Mouse (Mus musculus): ENCODE results near the gene Spsb1. TPM values are rescaled to one million over a fixed set of nuclear protein-coding genes. Genes with fewer than 3 reads are reported as not detected.

The Spsb1 gene
- polyA plus RNA-seq, 1 experiment from 2014 or later: 19.9 TPM

GRCm38 (mm10) chr4:149895226-149895625 is 59.6 kb downstream of the Spsb1 start:
- no peak overlapping the region for H3K4me3 ChIP-seq (ENCODE audit: low read depth, low read length)
- no peak overlapping the region for H3K9ac ChIP-seq (ENCODE audit: low read length)
- DNase-seq (ENCODE audit: low spot score): no peak
- ATAC-seq (replicated peaks; ENCODE audit: low FRiP score, low TSS enrichment, low read depth): no peak
- no peaks in the 10 kb centered on the region for H3K9me3 ChIP-seq (ENCODE audit: control insufficient read depth, low read length)
- H3K27me3 ChIP-seq (replicated peaks; ENCODE audit: control insufficient read depth, insufficient read depth, low read length): no peaks in the 10 kb centered on the region
- no peak overlapping the region for H3K4me2 ChIP-seq (ENCODE audit: low read length)
- peak overlapping the region; percentile 90 for H3K27ac ChIP-seq (ENCODE audit: low read depth)
- 0 out of 2 replicates have a peak, but pooled peaks cover 4% of the 10 kb centered on the region for H3K36me3 ChIP-seq (ENCODE audit: control insufficient read depth, insufficient read depth, low read length)
- peaks cover 33% of the 10 kb centered on the region for H3K4me1 ChIP-seq (replicated peaks; ENCODE audit: control insufficient read depth, insufficient read depth, low read length)
- 67% methylated on average over 7 of the region's 7 CpGs for WGBS

GRCm38 (mm10) chr4:149894300-149894699 is 60.5 kb downstream of the Spsb1 start:
- peaks cover 42% of the 10 kb centered on the region for H3K4me1 ChIP-seq (replicated peaks; ENCODE audit: control insufficient read depth, insufficient read depth, low read length)
- H3K36me3 ChIP-seq (ENCODE audit: control insufficient read depth, insufficient read depth, low read length): 0 out of 2 replicates have a peak, but pooled peaks cover 4% of the 10 kb centered on the region
- H3K4me3 ChIP-seq (ENCODE audit: low read depth, low read length): no peak overlapping the region
- ATAC-seq (replicated peaks; ENCODE audit: low FRiP score, low TSS enrichment, low read depth) (no peak), DNase-seq (ENCODE audit: low spot score) (no peak)
- H3K27ac ChIP-seq (ENCODE audit: low read depth): peak overlapping the region; percentile 90
- 79% methylated on average over 7 of the region's 7 CpGs for WGBS
- no peaks in the 10 kb centered on the region for H3K27me3 ChIP-seq (replicated peaks; ENCODE audit: control insufficient read depth, insufficient read depth, low read length)
- no peak overlapping the region for H3K4me2 ChIP-seq (ENCODE audit: low read length)
- H3K9ac ChIP-seq (ENCODE audit: low read length): no peak overlapping the region
- H3K9me3 ChIP-seq (ENCODE audit: control insufficient read depth, low read length): no peaks in the 10 kb centered on the region

GRCm38 (mm10) chr4:149893611-149894151 is 61.2 kb downstream of the Spsb1 start:
- H3K4me3 ChIP-seq (ENCODE audit: low read depth, low read length): no peak overlapping the region
- H3K9me3 ChIP-seq (ENCODE audit: control insufficient read depth, low read length): no peaks in the 10 kb centered on the region
- H3K9ac ChIP-seq (ENCODE audit: low read length): no peak overlapping the region
- DNase-seq (ENCODE audit: low spot score) (peak; percentile 72), ATAC-seq (replicated peaks; ENCODE audit: low FRiP score, low TSS enrichment, low read depth) (peak; percentile 74)
- H3K36me3 ChIP-seq (ENCODE audit: control insufficient read depth, insufficient read depth, low read length): no peaks in the 10 kb centered on the region
- WGBS: 14% methylated on average over 11 of the region's 11 CpGs
- H3K4me2 ChIP-seq (ENCODE audit: low read length): no peak overlapping the region; the same call in 1 of the 2 replicates
- H3K4me1 ChIP-seq (replicated peaks; ENCODE audit: control insufficient read depth, insufficient read depth, low read length): peaks cover 42% of the 10 kb centered on the region
- peak overlapping the region; percentile 90 for H3K27ac ChIP-seq (ENCODE audit: low read depth)
- H3K27me3 ChIP-seq (replicated peaks; ENCODE audit: control insufficient read depth, insufficient read depth, low read length): no peaks in the 10 kb centered on the region

GRCm38 (mm10) chr4:149891172-149891960 is 63.5 kb downstream of the Spsb1 start:
- no peak overlapping the region for H3K4me2 ChIP-seq (ENCODE audit: low read length)
- no peaks in the 10 kb centered on the region for H3K27me3 ChIP-seq (replicated peaks; ENCODE audit: control insufficient read depth, insufficient read depth, low read length)
- H3K9me3 ChIP-seq (ENCODE audit: control insufficient read depth, low read length): no peaks in the 10 kb centered on the region
- DNase-seq (ENCODE audit: low spot score) (no peak), ATAC-seq (replicated peaks; ENCODE audit: low FRiP score, low TSS enrichment, low read depth) (no peak)
- no peaks in the 10 kb centered on the region for H3K36me3 ChIP-seq (ENCODE audit: control insufficient read depth, insufficient read depth, low read length)
- H3K9ac ChIP-seq (ENCODE audit: low read length): no peak overlapping the region
- 88% methylated on average over 5 of the region's 5 CpGs for WGBS
- H3K4me1 ChIP-seq (replicated peaks; ENCODE audit: control insufficient read depth, insufficient read depth, low read length): peaks cover 51% of the 10 kb centered on the region
- peak overlapping the region; percentile 91 for H3K27ac ChIP-seq (ENCODE audit: low read depth)
- no peak overlapping the region for H3K4me3 ChIP-seq (ENCODE audit: low read depth, low read length)

- peaks cover 48% of the 10 kb centered on the region for H3K4me1 ChIP-seq (replicated peaks; ENCODE audit: control insufficient read depth, insufficient read depth, low read length)
- peak overlapping the region; percentile 91 for H3K27ac ChIP-seq (ENCODE audit: low read depth)
- WGBS: 29% methylated on average over 8 of the region's 8 CpGs
- H3K4me3 ChIP-seq (ENCODE audit: low read depth, low read length): no peak overlapping the region
- no peaks in the 10 kb centered on the region for H3K36me3 ChIP-seq (ENCODE audit: control insufficient read depth, insufficient read depth, low read length)
- DNase-seq (ENCODE audit: low spot score): no peak
- ATAC-seq (replicated peaks; ENCODE audit: low FRiP score, low TSS enrichment, low read depth): no peak
- H3K9me3 ChIP-seq (ENCODE audit: control insufficient read depth, low read length): no peaks in the 10 kb centered on the region
- H3K9ac ChIP-seq (ENCODE audit: low read length): peak overlapping the region; percentile 8; the same call in 1 of the 2 replicates
- no peak overlapping the region; the same call in 1 of the 2 replicates for H3K4me2 ChIP-seq (ENCODE audit: low read length)
- no peaks in the 10 kb centered on the region for H3K27me3 ChIP-seq (replicated peaks; ENCODE audit: control insufficient read depth, insufficient read depth, low read length)
These were observed 64.3 kb downstream of the Spsb1 start for GRCm38 (mm10) chr4:149890551-149890950.

GRCm38 (mm10) chr4:149889851-149890250 is 65.0 kb downstream of the Spsb1 start:
- 11% methylated on average over 13 of the region's 13 CpGs for WGBS
- Histone ChIP-seq H3K9ac (ENCODE audit: low read length) (0 out of 2 replicates have a peak overlapping the region, but pooled peaks have one; percentile 8), H3K9me3 (ENCODE audit: control insufficient read depth, low read length) (no peaks in the 10 kb centered on the region), H3K27me3 (replicated peaks; ENCODE audit: control insufficient read depth, insufficient read depth, low read length) (no peaks in the 10 kb centered on the region), H3K36me3 (ENCODE audit: control insufficient read depth, insufficient read depth, low read length) (no peaks in the 10 kb centered on the region), H3K4me1 (replicated peaks; ENCODE audit: control insufficient read depth, insufficient read depth, low read length) (peaks cover 41% of the 10 kb centered on the region), H3K4me3 (ENCODE audit: low read depth, low read length) (no peak overlapping the region), H3K27ac (ENCODE audit: low read depth) (peak overlapping the region; percentile 91), H3K4me2 (ENCODE audit: low read length) (peak overlapping the region; percentile 16; the same call in 1 of the 2 replicates)
- ATAC-seq (replicated peaks; ENCODE audit: low FRiP score, low TSS enrichment, low read depth): no peak
- DNase-seq (ENCODE audit: low spot score): no peak

- WGBS: 75% methylated on average over 20 of the region's 20 CpGs
- Histone ChIP-seq H3K27me3 (replicated peaks; ENCODE audit: control insufficient read depth, insufficient read depth, low read length) (no peaks in the 10 kb centered on the region), H3K9me3 (ENCODE audit: control insufficient read depth, low read length) (no peaks in the 10 kb centered on the region), H3K9ac (ENCODE audit: low read length) (no peak overlapping the region), H3K4me3 (ENCODE audit: low read depth, low read length) (no peak overlapping the region), H3K4me1 (replicated peaks; ENCODE audit: control insufficient read depth, insufficient read depth, low read length) (peaks cover 37% of the 10 kb centered on the region), H3K4me2 (ENCODE audit: low read length) (no peak overlapping the region), H3K27ac (ENCODE audit: low read depth) (no peak overlapping the region), H3K36me3 (ENCODE audit: control insufficient read depth, insufficient read depth, low read length) (no peaks in the 10 kb centered on the region)
- ATAC-seq (replicated peaks; ENCODE audit: low FRiP score, low TSS enrichment, low read depth) (no peak), DNase-seq (ENCODE audit: low spot score) (no peak)
These were observed 65.9 kb downstream of the Spsb1 start for GRCm38 (mm10) chr4:149888736-149889470.

- H3K9ac ChIP-seq (ENCODE audit: low read length): no peak overlapping the region
- H3K9me3 ChIP-seq (ENCODE audit: control insufficient read depth, low read length): no peaks in the 10 kb centered on the region
- H3K36me3 ChIP-seq (ENCODE audit: control insufficient read depth, insufficient read depth, low read length): no peaks in the 10 kb centered on the region
- H3K27me3 ChIP-seq (replicated peaks; ENCODE audit: control insufficient read depth, insufficient read depth, low read length): no peaks in the 10 kb centered on the region
- H3K4me2 ChIP-seq (ENCODE audit: low read length): no peak overlapping the region
- 91% methylated on average over 5 of the region's 5 CpGs for WGBS
- H3K4me1 ChIP-seq (replicated peaks; ENCODE audit: control insufficient read depth, insufficient read depth, low read length): peaks cover 36% of the 10 kb centered on the region
- H3K4me3 ChIP-seq (ENCODE audit: low read depth, low read length): no peak overlapping the region
- DNase-seq (ENCODE audit: low spot score) (no peak), ATAC-seq (replicated peaks; ENCODE audit: low FRiP score, low TSS enrichment, low read depth) (no peak)
- H3K27ac ChIP-seq (ENCODE audit: low read depth): no peak overlapping the region
These were observed 66.7 kb downstream of the Spsb1 start for GRCm38 (mm10) chr4:149888156-149888555.

Data from intestine, embryonic 14.5 days (tissue).